Mouse (Mus musculus) spleen, adult 2 months (tissue): ENCODE data around the gene Tapt1. TPM values are rescaled to one million over a fixed set of nuclear protein-coding genes. Genes with fewer than 3 reads are reported as not detected.
"Not testable (repeated sequence)": the region's sequence is repeated elsewhere in the genome, so short reads cannot be mapped to it uniquely, and the experiment has no call there.

Source experiments
- DNase-seq, 2 experiments: peaks; one replicate each; pipeline versions ENCODE4 v3.0.0 to v3.0.0-alpha.2; 2012 to 2021; ENCODE audit warnings: low spot score in 2 of 2, low read depth in 1 of 2
- H3K27ac ChIP-seq: fragments of 200-500 bp; 2 replicates; pipeline ENCODE4 v1.5.1; 2012; ENCODE audit warnings: low read length, inconsistent platforms; ENCODE audit not compliant: insufficient read depth
- H3K27me3 ChIP-seq: fragments of 200-500 bp; 2 replicates; pipeline ENCODE4 v1.6.1; 2012; ENCODE audit warnings: mild to moderate bottlenecking, moderate library complexity, low read length, inconsistent platforms; ENCODE audit not compliant: control insufficient read depth, insufficient read depth
- H3K36me3 ChIP-seq: fragments of 200-500 bp; 2 replicates; pipeline ENCODE4 v1.6.1; 2012; ENCODE audit warnings: mild to moderate bottlenecking, low read length, inconsistent platforms; ENCODE audit not compliant: control insufficient read depth, insufficient read depth
- H3K4me1 ChIP-seq: fragments of 200-500 bp; 2 replicates; pipeline ENCODE4 v1.6.1; 2011; ENCODE audit warnings: inconsistent platforms; ENCODE audit not compliant: control insufficient read depth, insufficient read depth, insufficient read length
- H3K4me3 ChIP-seq: fragments of 200-500 bp; 2 replicates; pipeline ENCODE4 v1.5.1; 2011; ENCODE audit warnings: mild to moderate bottlenecking, inconsistent platforms; ENCODE audit not compliant: insufficient read depth, insufficient read length; ENCODE audit errors: extremely low read depth
- CTCF ChIP-seq: fragments of 200-500 bp; IDR thresholded peaks from 2 replicates; pipeline ENCODE4 v1.5.1; 2011; ENCODE audit warnings: mild to moderate bottlenecking, inconsistent platforms; ENCODE audit not compliant: insufficient read depth, insufficient read length, insufficient replicate concordance; ENCODE audit errors: extremely low read depth
- POLR2A ChIP-seq: fragments of 200-500 bp; IDR thresholded peaks from 2 replicates; pipeline ENCODE4 v1.6.1; 2011; ENCODE audit warnings: low read depth, low read length, inconsistent platforms
- WGBS: fragments of 180-500 bp; shearing (Covaris S2); methylation state at CpG from one replicate; pipeline ENCODE4 v1.1.7; 2018; 5-methylcytosine and 5-hydroxymethylcytosine counted together
- polyA plus RNA-seq: library from polyadenylated mRNA; depleted of rRNA; stranded (reverse); fragments of >200 nt; gene quantifications from 2 replicates; pipeline ENCODE4 v1.2.3, GENCODE M21; 2012; rRNA removed

The Tapt1 gene
- polyA plus RNA-seq = 22.2 and 27.4 TPM in 2 replicates

DNA sequence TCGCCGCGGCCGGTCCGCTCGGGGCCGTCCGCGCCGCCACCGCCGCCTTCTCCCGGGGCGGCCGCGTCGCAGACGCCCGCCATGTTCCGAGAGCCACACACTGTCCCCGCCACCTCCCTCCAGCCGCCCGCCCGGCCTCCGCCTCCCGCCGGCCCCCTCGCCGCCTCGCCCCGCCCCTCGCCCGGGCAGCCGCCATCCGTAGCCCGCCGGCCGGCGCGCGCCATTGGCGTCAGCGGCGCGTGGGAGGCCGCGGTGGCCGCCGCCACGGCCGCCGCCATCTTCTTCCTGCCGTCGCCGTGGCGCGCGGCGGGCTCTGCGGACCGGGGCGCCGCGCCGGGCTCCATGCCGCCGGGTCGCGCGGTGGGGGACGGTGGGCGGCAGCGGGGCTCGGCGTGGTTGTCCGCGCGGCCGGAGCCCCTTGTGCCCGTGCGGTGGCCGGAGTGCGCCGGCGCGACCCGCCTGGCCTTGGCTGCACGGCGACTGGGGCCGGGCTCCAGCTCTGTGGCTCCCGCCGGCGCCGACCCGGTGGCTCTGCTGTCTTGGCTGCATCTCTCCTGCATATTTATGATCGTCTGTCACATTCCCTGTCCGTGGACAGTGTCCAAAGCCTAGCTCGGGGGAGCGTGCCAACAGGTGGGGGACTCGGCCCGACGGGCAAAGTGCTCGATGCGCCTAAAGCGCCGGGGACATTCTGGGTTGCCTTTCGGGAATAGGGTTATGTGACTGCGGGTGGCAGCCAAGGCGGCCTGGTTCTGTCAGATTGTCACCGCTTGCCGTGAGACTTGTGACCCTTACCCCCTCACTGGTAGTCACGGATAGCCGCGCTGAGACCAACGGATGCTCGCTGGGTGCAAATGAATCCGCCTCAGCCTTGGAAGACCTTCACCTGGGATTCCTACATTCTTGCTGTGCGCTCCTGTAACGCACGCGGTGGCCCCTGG lies at the start of gene Tapt1:
Tapt1 (minus strand) TSS at position 106 of the 941 bp plus-strand sequence.
- Histone ChIP-seq H3K4me1 (peaks cover 13% of the 10 kb centered on the region), H3K27ac (peak within 1 kb of the TSS; percentile 85), H3K4me3 (peak within 1 kb of the TSS; percentile 79), H3K36me3 (no peaks in the 10 kb centered on the region), H3K27me3 (no peaks in the 10 kb centered on the region)
- TF ChIP-seq CTCF = no peak
- TF ChIP-seq POLR2A = peak; percentile 21; the same call in 1 of the 2 replicates
- peak in 1 of 2 experiments; percentile 87 for DNase-seq
- under 1% methylated on average over 110 of the region's 121 CpGs for WGBS

DNA sequence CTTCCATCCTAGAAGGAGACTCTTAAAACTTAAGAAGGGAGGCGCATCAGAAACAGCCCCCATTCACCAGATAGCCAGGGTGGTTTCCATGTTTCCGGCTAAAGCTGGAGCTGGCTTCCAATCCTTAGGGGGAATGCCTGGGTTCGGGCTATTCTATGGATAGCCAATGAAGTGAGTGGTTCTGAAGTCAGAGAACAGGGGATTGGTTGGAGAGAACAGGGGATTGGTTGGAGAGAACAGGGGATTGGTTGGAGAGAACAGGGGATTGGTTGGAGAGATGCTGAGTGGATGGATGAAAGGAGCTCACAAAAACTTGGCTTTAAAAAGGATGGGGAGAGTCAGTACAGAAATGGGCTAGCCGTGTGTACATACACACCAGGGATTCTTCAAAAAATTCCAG lies 45.1 kb upstream of the Tapt1 start:
- WGBS = 89% methylated on average over 4 of the region's 4 CpGs
- Histone ChIP-seq H3K36me3 (no peaks in the 10 kb centered on the region), H3K4me1 (no peaks in the 10 kb centered on the region), H3K4me3 (no peak overlapping the region), H3K27ac (no peak overlapping the region), H3K27me3 (no peaks in the 10 kb centered on the region)
- no peak for DNase-seq
- TF ChIP-seq POLR2A (no peak), CTCF (no peak)

DNA sequence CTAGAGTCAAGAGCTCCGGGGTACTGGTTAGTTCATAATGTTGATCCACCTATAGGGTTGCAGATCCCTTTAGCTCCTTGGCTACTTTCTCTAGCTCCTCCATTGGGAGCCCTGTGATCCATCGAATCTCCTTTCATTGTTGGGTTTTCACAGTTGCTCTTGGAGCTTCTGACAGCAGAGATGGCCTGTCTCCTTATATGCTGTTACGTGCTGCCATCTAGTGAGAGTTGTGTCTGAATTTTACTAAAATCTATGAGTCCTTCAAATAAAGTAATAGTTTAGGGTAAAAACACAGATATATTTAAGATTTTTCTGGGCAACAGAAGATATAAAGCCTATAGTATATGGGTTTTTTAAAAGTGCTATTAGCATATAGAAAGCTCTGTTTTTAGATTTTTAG lies 42.1 kb upstream of the Tapt1 start:
- DNase-seq, H3K27ac ChIP-seq, H3K4me3 ChIP-seq, H3K36me3 ChIP-seq, H3K4me1 ChIP-seq, H3K27me3 ChIP-seq: not testable (repeated sequence)
- WGBS = 69% methylated on average over 3 of the region's 3 CpGs

DNA sequence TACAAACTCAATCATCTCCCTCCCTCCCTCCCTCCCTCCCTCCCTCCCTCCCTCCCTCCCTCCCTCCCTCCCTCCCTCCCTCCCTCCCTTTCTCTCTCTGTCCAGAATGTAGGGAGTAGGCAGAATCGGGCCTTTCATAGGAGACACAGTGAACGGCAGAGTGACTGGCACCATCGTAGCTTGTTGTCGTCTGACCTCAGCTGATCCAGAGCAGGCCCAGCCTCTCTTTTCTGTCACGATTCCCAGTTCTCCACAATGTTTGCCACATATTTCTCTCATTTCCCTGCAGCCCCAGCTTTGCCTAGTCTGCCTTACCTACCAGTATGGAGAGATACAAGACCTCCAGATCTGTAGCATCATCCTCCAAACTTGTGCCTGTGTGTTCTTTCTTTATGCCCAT lies 35.3 kb upstream of the Tapt1 start:
- DNase-seq = no peak
- H3K4me1 ChIP-seq = no peaks in the 10 kb centered on the region
- no peaks in the 10 kb centered on the region for H3K36me3 ChIP-seq
- H3K4me3 ChIP-seq = no peak overlapping the region
- WGBS = 91% methylated on average over 4 of the region's 5 CpGs
- H3K27ac ChIP-seq = no peak overlapping the region
- TF ChIP-seq POLR2A = no peak
- TF ChIP-seq CTCF = no peak
- H3K27me3 ChIP-seq = no peaks in the 10 kb centered on the region

DNA sequence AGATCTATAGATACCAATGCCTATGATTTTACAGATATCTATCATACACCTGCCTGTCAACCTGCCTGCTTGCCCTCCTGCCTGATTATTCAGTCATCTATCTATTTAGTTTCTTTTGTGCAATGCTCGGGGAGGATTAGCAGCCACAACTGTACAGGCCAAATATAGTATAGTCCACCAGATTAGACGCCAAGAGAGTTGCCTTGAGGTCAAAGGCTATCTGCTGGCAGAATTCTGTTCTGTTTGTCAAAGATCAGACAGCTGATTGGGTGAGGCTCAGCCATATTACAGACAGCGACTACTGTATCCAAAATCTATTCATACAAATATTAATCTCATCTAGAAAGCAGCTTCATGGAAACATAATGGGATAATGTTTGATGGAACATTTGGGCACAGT lies 34.7 kb upstream of the Tapt1 start:
- TF ChIP-seq CTCF = no peak
- TF ChIP-seq POLR2A = no peak
- DNase-seq = no peak
- Histone ChIP-seq H3K36me3 (no peaks in the 10 kb centered on the region), H3K4me1 (no peaks in the 10 kb centered on the region), H3K4me3 (no peak overlapping the region), H3K27me3 (no peaks in the 10 kb centered on the region), H3K27ac (no peak overlapping the region)
- WGBS = 80% methylated on average over 3 of the region's 3 CpGs

DNA sequence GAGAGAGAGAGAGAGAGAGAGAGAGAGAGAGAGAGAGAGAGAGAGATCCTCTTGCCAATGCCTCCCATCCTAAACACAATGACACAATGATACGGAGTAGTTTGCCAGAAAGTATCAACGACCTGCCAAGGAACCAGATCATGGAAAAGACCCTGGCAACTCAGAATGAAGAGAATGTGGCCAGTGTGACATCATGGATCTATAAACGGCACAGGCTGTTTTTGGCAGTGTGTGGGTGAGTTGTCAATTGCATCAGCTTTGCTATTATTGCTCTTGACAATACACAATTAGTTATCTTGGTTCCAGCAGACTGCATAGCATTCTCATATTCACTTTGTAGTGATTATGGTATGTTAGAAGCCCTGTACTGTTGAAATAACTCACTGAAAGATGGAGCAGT lies 33.3 kb upstream of the Tapt1 start:
- Histone ChIP-seq H3K27me3 (no peaks in the 10 kb centered on the region), H3K36me3 (no peaks in the 10 kb centered on the region), H3K4me1 (no peaks in the 10 kb centered on the region), H3K4me3 (no peak overlapping the region), H3K27ac (no peak overlapping the region)
- WGBS = 85% methylated on average over 3 of the region's 3 CpGs
- no peak for TF ChIP-seq CTCF
- no peak for TF ChIP-seq POLR2A
- DNase-seq = no peak

DNA sequence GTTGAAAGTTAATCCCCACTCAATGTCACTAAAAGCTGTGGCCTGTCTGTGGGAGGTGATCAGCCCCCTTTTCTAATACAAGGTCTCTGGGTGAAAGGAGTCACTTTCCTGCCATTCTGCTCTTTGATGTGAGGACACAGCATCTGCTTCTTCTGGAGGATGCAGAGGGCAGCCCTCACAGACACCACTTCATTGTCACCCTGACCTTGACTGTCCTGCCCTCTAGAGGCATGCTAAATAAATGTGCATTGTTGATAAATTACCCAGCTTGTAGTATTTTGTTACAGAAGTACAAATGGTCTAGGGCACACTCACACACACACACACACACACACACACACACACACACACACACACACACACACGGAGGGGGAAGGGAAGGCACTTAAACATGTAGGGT lies 31.7 kb upstream of the Tapt1 start:
- peak in 1 of 2 experiments; percentile 11 for DNase-seq
- H3K4me1 ChIP-seq = no peaks in the 10 kb centered on the region
- H3K36me3 ChIP-seq = no peaks in the 10 kb centered on the region
- no peak overlapping the region for H3K4me3 ChIP-seq
- no peaks in the 10 kb centered on the region for H3K27me3 ChIP-seq
- 44% methylated on average over 1 of the region's 1 CpGs for WGBS
- no peak overlapping the region for H3K27ac ChIP-seq
- peak; percentile 33; the same call in 1 of the 2 replicates for TF ChIP-seq CTCF
- no peak for TF ChIP-seq POLR2A
